Mouse (Mus musculus): ENCODE measurements around the gene Fam19a2.

DNA sequence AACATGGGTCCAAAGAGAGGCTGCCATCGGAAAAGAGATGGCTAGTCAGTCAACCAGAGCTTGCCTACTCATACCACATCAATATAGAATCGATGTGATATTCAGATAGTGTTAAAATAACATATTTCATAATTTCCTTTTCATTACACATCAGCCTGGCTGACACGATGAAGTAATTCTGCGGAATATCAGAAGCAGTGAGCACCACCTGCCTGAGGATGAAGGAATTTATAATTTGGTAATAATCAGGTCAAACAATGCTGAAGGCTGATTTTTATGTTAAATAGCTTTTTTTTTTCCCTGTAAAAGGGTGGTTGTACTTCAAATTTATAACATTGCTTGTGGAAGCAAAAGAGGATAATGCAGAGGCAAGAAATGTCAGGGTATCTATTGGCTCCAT, 490.2 kb downstream of the Fam19a2 start:
- TF ChIP-seq CTCF (IDR thresholded peaks at IDR 0.05; ENCODE audit: low read depth) (no peak), EP300 (IDR thresholded peaks at IDR 0.05; ENCODE audit: low read depth) (no peak)
